Mouse (Mus musculus): ENCODE data around the gene Dscaml1. TPM values are rescaled to one million over a fixed set of nuclear protein-coding genes. Genes with fewer than 3 reads are reported as not detected.

Dscaml1 gene
- polyA plus RNA-seq, 1 experiment from 2014 or later, result 0.06 TPM

GRCm38 (mm10) chr9:45406808-45407207, 19.6 kb upstream of the Dscaml1 start:
- no peak overlapping the region for H3K9ac ChIP-seq (replicated peaks; ENCODE audit: low read depth, low read length)
- no peaks in the 10 kb centered on the region for H3K27me3 ChIP-seq (ENCODE audit: control insufficient read depth, insufficient read depth, low read length)
- no peaks in the 10 kb centered on the region; the same call in 1 of the 2 replicates for H3K4me1 ChIP-seq (ENCODE audit: control insufficient read depth, insufficient read depth, low read length)
- no peak overlapping the region for H3K27ac ChIP-seq (ENCODE audit: low read length)
- 81% methylated on average over 3 of the region's 3 CpGs for WGBS
- H3K4me2 ChIP-seq (replicated peaks; ENCODE audit: low read depth, low read length), result no peak overlapping the region
- no peaks in the 10 kb centered on the region for H3K36me3 ChIP-seq (ENCODE audit: control insufficient read depth, insufficient read depth, low read length)
- no peak for ATAC-seq (ENCODE audit: insufficient number of reproducible peaks, insufficient read depth, low FRiP score, low read depth)
- H3K9me3 ChIP-seq (ENCODE audit: control insufficient read depth, low read depth, low read length), result no peaks in the 10 kb centered on the region
- H3K4me3 ChIP-seq (ENCODE audit: low read depth, low read length), result no peak overlapping the region

GRCm38 (mm10) chr9:45407706-45408675, 18.4 kb upstream of the Dscaml1 start:
- H3K4me1 ChIP-seq (ENCODE audit: control insufficient read depth, insufficient read depth, low read length), result no peaks in the 10 kb centered on the region; the same call in 1 of the 2 replicates
- no peaks in the 10 kb centered on the region for H3K9me3 ChIP-seq (ENCODE audit: control insufficient read depth, low read depth, low read length)
- H3K4me2 ChIP-seq (replicated peaks; ENCODE audit: low read depth, low read length), result peak overlapping the region; percentile 42
- peak overlapping the region; percentile 9; the same call in 1 of the 2 replicates for H3K4me3 ChIP-seq (ENCODE audit: low read depth, low read length)
- H3K27ac ChIP-seq (ENCODE audit: low read length), result no peak overlapping the region
- H3K9ac ChIP-seq (replicated peaks; ENCODE audit: low read depth, low read length), result 0 out of 2 replicates have a peak overlapping the region, but pooled peaks have one; percentile 6
- ATAC-seq (ENCODE audit: insufficient number of reproducible peaks, insufficient read depth, low FRiP score, low read depth), result peak; percentile 59; the same call in 1 of the 2 replicates
- no peaks in the 10 kb centered on the region for H3K36me3 ChIP-seq (ENCODE audit: control insufficient read depth, insufficient read depth, low read length)
- 34% methylated on average over 33 of the region's 33 CpGs for WGBS
- H3K27me3 ChIP-seq (ENCODE audit: control insufficient read depth, insufficient read depth, low read length), result no peaks in the 10 kb centered on the region

GRCm38 (mm10) chr9:45410193-45410592, 16.2 kb upstream of the Dscaml1 start:
- no peaks in the 10 kb centered on the region for H3K27me3 ChIP-seq (ENCODE audit: control insufficient read depth, insufficient read depth, low read length)
- 79% methylated on average over 5 of the region's 5 CpGs for WGBS
- H3K36me3 ChIP-seq (ENCODE audit: control insufficient read depth, insufficient read depth, low read length), result no peaks in the 10 kb centered on the region
- H3K9me3 ChIP-seq (ENCODE audit: control insufficient read depth, low read depth, low read length), result no peaks in the 10 kb centered on the region
- no peak overlapping the region for H3K4me3 ChIP-seq (ENCODE audit: low read depth, low read length)
- H3K4me2 ChIP-seq (replicated peaks; ENCODE audit: low read depth, low read length), result no peak overlapping the region
- H3K27ac ChIP-seq (ENCODE audit: low read length), result no peak overlapping the region
- no peak overlapping the region for H3K9ac ChIP-seq (replicated peaks; ENCODE audit: low read depth, low read length)
- ATAC-seq (ENCODE audit: insufficient number of reproducible peaks, insufficient read depth, low FRiP score, low read depth), result no peak
- H3K4me1 ChIP-seq (ENCODE audit: control insufficient read depth, insufficient read depth, low read length), result no peaks in the 10 kb centered on the region; the same call in 1 of the 2 replicates

GRCm38 (mm10) chr9:45410614-45411013, 15.8 kb upstream of the Dscaml1 start:
- no peaks in the 10 kb centered on the region; the same call in 1 of the 2 replicates for H3K4me1 ChIP-seq (ENCODE audit: control insufficient read depth, insufficient read depth, low read length)
- H3K9ac ChIP-seq (replicated peaks; ENCODE audit: low read depth, low read length), result no peak overlapping the region
- no peak overlapping the region for H3K4me3 ChIP-seq (ENCODE audit: low read depth, low read length)
- H3K36me3 ChIP-seq (ENCODE audit: control insufficient read depth, insufficient read depth, low read length), result no peaks in the 10 kb centered on the region
- no peak overlapping the region for H3K27ac ChIP-seq (ENCODE audit: low read length)
- WGBS, result 86% methylated on average over 2 of the region's 2 CpGs
- no peak for ATAC-seq (ENCODE audit: insufficient number of reproducible peaks, insufficient read depth, low FRiP score, low read depth)
- H3K9me3 ChIP-seq (ENCODE audit: control insufficient read depth, low read depth, low read length), result no peaks in the 10 kb centered on the region
- H3K4me2 ChIP-seq (replicated peaks; ENCODE audit: low read depth, low read length), result no peak overlapping the region
- no peaks in the 10 kb centered on the region for H3K27me3 ChIP-seq (ENCODE audit: control insufficient read depth, insufficient read depth, low read length)

GRCm38 (mm10) chr9:45411111-45411510, 15.3 kb upstream of the Dscaml1 start:
- 82% methylated on average over 3 of the region's 3 CpGs for WGBS
- no peak overlapping the region for H3K4me2 ChIP-seq (replicated peaks; ENCODE audit: low read depth, low read length)

GRCm38 (mm10) chr9:45411803-45412202, 14.6 kb upstream of the Dscaml1 start:
- no peak; the same call in 1 of the 2 replicates for ATAC-seq (ENCODE audit: insufficient number of reproducible peaks, insufficient read depth, low FRiP score, low read depth)
- no peaks in the 10 kb centered on the region for H3K9me3 ChIP-seq (ENCODE audit: control insufficient read depth, low read depth, low read length)
- H3K27ac ChIP-seq (ENCODE audit: low read length), result no peak overlapping the region
- H3K4me2 ChIP-seq (replicated peaks; ENCODE audit: low read depth, low read length), result peak overlapping the region; percentile 34
- WGBS, result 19% methylated on average over 7 of the region's 7 CpGs
- H3K9ac ChIP-seq (replicated peaks; ENCODE audit: low read depth, low read length), result no peak overlapping the region
- no peak overlapping the region for H3K4me3 ChIP-seq (ENCODE audit: low read depth, low read length)
- H3K27me3 ChIP-seq (ENCODE audit: control insufficient read depth, insufficient read depth, low read length), result no peaks in the 10 kb centered on the region
- H3K4me1 ChIP-seq (ENCODE audit: control insufficient read depth, insufficient read depth, low read length), result no peaks in the 10 kb centered on the region; the same call in 1 of the 2 replicates
- no peaks in the 10 kb centered on the region for H3K36me3 ChIP-seq (ENCODE audit: control insufficient read depth, insufficient read depth, low read length)

More at GRCm38 (mm10) chr9:45411111-45411510, 15.3 kb upstream of the Dscaml1 start:
- no peak for ATAC-seq (ENCODE audit: insufficient number of reproducible peaks, insufficient read depth, low FRiP score, low read depth)
- Histone ChIP-seq H3K27ac (ENCODE audit: low read length) (no peak overlapping the region), H3K4me1 (ENCODE audit: control insufficient read depth, insufficient read depth, low read length) (no peaks in the 10 kb centered on the region; the same call in 1 of the 2 replicates), H3K27me3 (ENCODE audit: control insufficient read depth, insufficient read depth, low read length) (no peaks in the 10 kb centered on the region), H3K9me3 (ENCODE audit: control insufficient read depth, low read depth, low read length) (no peaks in the 10 kb centered on the region), H3K9ac (replicated peaks; ENCODE audit: low read depth, low read length) (no peak overlapping the region), H3K36me3 (ENCODE audit: control insufficient read depth, insufficient read depth, low read length) (no peaks in the 10 kb centered on the region), H3K4me3 (ENCODE audit: low read depth, low read length) (no peak overlapping the region)

- Histone ChIP-seq H3K27ac (ENCODE audit: low read length) (no peak overlapping the region), H3K9ac (replicated peaks; ENCODE audit: low read depth, low read length) (no peak overlapping the region), H3K9me3 (ENCODE audit: control insufficient read depth, low read depth, low read length) (no peaks in the 10 kb centered on the region), H3K4me2 (replicated peaks; ENCODE audit: low read depth, low read length) (peak overlapping the region; percentile 34), H3K27me3 (ENCODE audit: control insufficient read depth, insufficient read depth, low read length) (no peaks in the 10 kb centered on the region), H3K4me1 (ENCODE audit: control insufficient read depth, insufficient read depth, low read length) (no peaks in the 10 kb centered on the region; the same call in 1 of the 2 replicates), H3K36me3 (ENCODE audit: control insufficient read depth, insufficient read depth, low read length) (no peaks in the 10 kb centered on the region), H3K4me3 (ENCODE audit: low read depth, low read length) (no peak overlapping the region)
- ATAC-seq (ENCODE audit: insufficient number of reproducible peaks, insufficient read depth, low FRiP score, low read depth), result no peak
- 5% methylated on average over 10 of the region's 10 CpGs for WGBS
Measured at GRCm38 (mm10) chr9:45412287-45412686, 14.1 kb upstream of the Dscaml1 start.

GRCm38 (mm10) chr9:45412700-45413477, 13.5 kb upstream of the Dscaml1 start:
- no peak for ATAC-seq (ENCODE audit: insufficient number of reproducible peaks, insufficient read depth, low FRiP score, low read depth)
- Histone ChIP-seq H3K9ac (replicated peaks; ENCODE audit: low read depth, low read length) (no peak overlapping the region), H3K4me1 (ENCODE audit: control insufficient read depth, insufficient read depth, low read length) (no peaks in the 10 kb centered on the region; the same call in 1 of the 2 replicates), H3K36me3 (ENCODE audit: control insufficient read depth, insufficient read depth, low read length) (no peaks in the 10 kb centered on the region), H3K4me3 (ENCODE audit: low read depth, low read length) (no peak overlapping the region), H3K27me3 (ENCODE audit: control insufficient read depth, insufficient read depth, low read length) (no peaks in the 10 kb centered on the region), H3K9me3 (ENCODE audit: control insufficient read depth, low read depth, low read length) (no peaks in the 10 kb centered on the region), H3K4me2 (replicated peaks; ENCODE audit: low read depth, low read length) (no peak overlapping the region), H3K27ac (ENCODE audit: low read length) (no peak overlapping the region)
- WGBS, result 74% methylated on average over 4 of the region's 4 CpGs

Measured in stomach, embryonic 14.5 days (tissue).